Mouse (Mus musculus) frontal cortex, postnatal 25 days (tissue): ENCODE results near the gene Vcpkmt.

ENCODE experiments used
- DNase-seq, 2 experiments: peaks; one replicate each; pipeline ENCODE4 v3.0.0; 2022; ENCODE audit warnings: low spot score in 2 of 2

The Vcpkmt gene

GRCm38 (mm10) chr12:69538362-69538950, 44.4 kb downstream of the Vcpkmt start:
- no peak for DNase-seq

- peak in 1 of 2 experiments; percentile 5 for DNase-seq
Observed at GRCm38 (mm10) chr12:69537675-69538361, 45.0 kb downstream of the Vcpkmt start.

- DNase-seq, result peak in 1 of 2 experiments; percentile 7
Observed at GRCm38 (mm10) chr12:69537243-69537674, 45.6 kb downstream of the Vcpkmt start.

- no peak for DNase-seq
Observed at GRCm38 (mm10) chr12:69536616-69537242, 46.1 kb downstream of the Vcpkmt start.

- no peak for DNase-seq
Observed at GRCm38 (mm10) chr12:69533237-69533636, 49.6 kb downstream of the Vcpkmt start.

- DNase-seq, result no peak
Observed at GRCm38 (mm10) chr12:69532530-69532929, 50.3 kb downstream of the Vcpkmt start.

- no peak for DNase-seq
Observed at GRCm38 (mm10) chr12:69532091-69532490, 50.7 kb downstream of the Vcpkmt start.

GRCm38 (mm10) chr12:69529694-69530403, 53.0 kb downstream of the Vcpkmt start:
- no peak for DNase-seq

- DNase-seq, result no peak
Observed at GRCm38 (mm10) chr12:69528275-69529032, 54.4 kb downstream of the Vcpkmt start.
